Mouse (Mus musculus) R1 (cell line): ENCODE results near the gene S100a3.

ENCODE experiments used
- DNase-seq: peaks from one replicate; pipeline ENCODE4 v3.0.0-alpha.2; 2018; ENCODE audit warnings: low read depth, low spot score

The S100a3 gene

DNA sequence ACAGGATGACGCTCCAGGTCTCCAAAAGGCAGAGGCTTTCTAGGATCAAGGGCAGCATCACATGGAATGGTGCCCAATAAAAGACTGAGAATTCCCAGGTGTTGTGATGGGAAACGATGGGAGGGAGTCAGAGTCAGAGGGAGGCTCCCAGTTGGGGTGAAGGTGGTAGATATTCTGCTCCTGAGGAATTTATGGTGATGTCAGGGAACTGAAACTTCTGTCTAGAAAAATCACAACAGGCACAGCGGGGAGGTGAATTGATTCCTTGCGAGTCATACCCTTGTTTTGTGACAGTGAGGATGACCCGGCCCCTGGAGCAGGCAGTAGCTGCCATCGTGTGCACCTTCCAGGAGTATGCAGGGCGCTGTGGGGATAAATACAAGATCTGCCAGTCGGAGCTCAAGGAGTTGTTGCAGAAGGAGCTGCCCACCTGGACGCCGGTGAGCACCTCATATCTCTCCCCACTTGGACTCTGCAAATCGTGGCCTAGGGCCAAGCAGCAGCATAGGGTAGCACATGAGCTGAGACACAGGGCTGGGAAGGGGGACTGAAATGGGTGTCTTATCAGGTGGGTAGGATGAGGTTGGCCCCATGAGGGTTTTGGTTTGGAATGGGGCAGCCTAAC, 41.2 kb downstream of the S100a3 start, which contains the start of gene Gm42674:
Gm42674 (plus strand) TSS at position 419 of the 625 bp plus-strand sequence.
- no peak for DNase-seq

DNA sequence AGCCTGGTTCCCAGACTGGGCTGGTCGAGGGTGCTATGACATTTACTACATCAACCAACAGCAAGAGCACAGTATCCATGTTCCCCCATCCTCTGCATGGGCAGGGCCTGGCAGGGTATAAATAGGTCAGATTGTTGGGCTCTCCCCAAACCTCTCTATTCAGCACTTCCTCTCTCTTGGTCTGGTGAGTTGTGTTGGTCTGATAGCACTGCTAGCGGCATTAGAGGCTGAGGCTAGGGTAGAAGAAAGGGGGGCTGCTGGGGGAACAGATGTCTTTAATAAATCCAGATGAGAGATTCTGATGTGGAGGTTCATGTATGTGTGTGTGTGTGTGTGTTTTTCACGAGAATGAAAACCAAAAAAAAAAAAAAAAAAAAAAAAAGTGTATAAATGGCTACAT, 43.2 kb downstream of the S100a3 start, which contains the start of gene S100a4:
S100a4 (plus strand) TSS at position 149 of the 400 bp plus-strand sequence.
- DNase-seq, result no peak

DNA sequence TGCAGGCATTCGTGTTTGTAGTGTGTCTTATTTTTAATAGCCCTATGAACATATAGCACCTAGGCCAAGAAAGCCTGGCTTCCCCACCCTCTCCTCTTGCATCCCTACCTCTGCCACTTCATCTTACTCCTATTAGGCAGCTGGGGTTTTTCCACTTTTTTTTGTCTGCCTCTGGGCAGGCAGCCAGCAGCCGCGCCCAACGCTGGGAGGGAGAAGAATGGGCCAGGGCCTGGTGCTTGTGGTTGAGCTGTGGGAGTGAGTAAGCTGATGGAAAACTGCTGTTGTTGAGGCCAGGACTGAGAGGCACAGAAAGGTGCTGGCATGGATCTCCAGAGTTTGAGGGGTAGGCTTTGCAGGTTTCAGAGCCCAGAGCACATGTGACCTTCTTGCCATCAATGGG, 44.0 kb downstream of the S100a3 start:
- DNase-seq, result no peak

DNA sequence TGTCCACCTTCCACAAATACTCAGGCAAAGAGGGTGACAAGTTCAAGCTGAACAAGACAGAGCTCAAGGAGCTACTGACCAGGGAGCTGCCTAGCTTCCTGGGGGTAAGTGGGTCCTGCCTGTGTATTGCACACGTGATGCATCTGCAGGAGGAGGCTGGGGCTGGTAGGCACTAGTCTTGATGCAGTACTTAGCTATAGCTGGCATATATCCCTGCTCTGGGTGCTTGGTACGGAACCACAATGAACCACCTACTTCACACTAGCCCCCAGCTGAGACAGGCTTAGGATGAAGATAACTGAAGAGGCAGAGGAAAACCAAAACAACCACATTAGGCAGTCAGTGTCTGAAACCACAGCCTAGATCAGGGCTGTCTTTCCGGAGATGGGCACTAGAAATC, 44.7 kb downstream of the S100a3 start:
- DNase-seq, result no peak

DNA sequence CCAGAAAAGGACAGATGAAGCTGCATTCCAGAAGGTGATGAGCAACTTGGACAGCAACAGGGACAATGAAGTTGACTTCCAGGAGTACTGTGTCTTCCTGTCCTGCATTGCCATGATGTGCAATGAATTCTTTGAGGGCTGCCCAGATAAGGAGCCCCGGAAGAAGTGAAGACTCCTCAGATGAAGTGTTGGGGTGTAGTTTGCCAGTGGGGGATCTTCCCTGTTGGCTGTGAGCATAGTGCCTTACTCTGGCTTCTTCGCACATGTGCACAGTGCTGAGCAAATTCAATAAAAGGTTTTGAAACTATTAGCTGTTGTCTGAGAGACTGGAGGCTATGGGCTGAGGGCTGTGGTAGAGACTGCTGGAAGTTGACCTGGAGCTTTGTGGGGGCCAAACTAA, 45.4 kb downstream of the S100a3 start:
- no peak for DNase-seq

DNA sequence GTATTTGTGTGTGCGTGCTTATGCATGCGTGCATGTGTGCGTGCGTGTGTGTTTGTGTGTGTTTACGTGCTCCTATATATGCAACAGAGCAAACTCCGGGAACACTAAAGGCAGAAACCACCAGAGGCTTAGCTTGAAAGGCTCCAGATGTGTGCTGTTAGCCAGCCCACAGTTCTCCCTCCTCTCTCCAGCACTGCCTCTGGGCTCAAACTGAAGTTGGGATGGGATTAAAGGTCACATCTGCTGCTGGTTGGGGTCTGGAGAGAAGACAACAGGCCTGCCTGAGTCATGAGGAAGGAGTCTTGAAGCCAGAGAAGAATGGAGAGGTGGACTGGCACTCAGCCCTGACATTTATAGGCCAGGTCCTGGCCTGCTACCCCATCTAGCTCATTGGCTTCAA, 45.8 kb downstream of the S100a3 start:
- DNase-seq, result no peak

DNA sequence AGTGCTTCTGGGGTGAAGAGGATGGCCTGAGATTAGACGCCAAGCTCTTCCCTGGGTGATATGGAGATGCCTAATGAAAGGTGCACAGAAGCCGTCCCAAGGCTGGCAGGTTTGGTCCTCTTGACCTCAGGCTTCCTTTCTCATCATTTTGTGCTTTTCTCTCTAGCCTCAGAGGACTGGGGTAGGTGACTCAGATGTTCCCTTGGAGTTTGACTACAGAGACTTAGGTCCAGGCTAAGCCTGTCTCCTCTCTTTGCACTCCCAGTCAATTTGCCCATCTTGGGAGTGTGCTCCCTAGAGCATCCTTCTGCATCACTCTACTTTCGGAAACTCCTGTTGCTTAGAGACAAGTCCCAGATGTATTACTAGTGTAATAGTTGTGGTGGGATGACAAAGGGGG, 47.0 kb downstream of the S100a3 start:
- no peak for DNase-seq

DNA sequence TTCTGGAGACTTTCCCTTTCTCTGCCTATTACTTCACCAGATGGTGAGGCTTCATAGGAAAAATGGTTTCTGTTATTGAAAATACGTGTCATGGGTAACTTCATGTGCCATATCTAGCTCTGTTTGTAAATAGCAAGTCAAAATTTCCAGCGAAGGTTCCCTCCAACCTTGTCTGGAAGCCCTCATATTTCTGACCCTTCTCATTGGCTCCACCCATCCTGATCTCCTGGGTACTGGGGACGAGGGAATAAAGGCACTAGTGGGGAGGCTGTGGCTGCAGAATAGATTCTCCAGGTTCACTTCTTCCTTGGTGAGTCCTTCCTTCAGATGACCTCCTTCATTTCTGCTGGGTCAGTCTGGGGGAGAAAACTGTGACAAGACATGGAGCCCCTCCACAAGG, 47.8 kb downstream of the S100a3 start, which contains the start of gene S100a5:
S100a5 (plus strand) TSS at position 301 of the 400 bp plus-strand sequence.
- DNase-seq, result no peak

DNA sequence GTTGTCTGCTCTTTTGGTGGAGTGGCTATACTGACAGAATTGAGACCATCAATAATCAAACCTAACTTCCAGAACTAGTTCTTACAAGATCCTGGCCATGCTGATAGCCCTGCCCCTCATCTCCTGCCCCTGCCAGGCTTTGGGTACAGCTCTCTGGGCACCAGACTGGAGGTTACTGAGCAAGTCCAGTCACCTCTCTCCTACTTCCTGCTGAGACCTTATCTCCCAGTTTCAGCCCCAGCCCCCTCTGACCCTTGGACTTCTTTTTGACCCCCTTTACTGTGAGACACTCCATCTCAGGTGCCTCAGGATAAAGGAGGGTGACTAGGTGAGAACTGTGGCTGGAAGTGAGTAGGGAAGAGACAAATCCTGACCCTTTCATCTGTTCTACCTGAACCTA, 48.7 kb downstream of the S100a3 start:
- no peak for DNase-seq

DNA sequence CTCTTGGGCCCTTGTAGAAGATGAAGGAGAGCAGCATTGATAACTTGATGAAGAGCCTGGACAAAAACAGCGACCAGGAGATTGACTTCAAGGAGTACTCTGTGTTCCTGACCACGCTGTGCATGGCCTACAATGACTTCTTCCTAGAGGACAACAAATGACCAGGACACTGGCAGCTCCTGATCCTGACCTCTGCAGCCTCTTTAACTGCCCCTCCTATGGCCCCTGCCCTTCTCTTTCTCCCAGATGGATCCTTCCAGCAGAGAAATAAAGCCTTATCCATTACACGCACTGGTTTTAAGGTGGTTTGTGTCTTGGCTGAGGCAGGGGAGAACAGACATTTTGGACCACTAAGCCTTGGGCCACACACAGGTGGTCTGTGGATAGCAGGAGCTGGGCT, 51.1 kb downstream of the S100a3 start:
- no peak for DNase-seq

DNA sequence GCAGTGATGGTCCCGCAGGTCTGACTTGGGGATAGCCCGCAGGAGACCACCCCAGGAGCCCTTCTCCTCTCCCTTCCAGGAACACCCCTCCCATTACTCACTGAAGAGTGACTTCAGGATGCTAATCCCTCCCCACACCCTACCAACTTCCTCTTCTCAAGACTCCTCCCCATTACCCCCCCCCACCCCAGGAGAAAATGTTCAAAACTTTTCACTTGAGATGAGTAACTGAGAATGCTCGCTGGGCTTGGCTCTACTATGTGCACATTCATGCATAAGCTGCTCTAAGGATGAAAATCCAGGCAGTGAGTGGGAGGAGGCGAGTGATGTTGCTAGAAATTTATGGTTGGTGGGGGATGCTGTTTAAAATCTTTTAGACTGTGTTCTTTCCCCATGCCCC, 51.7 kb downstream of the S100a3 start:
- peak; percentile 41 for DNase-seq

DNA sequence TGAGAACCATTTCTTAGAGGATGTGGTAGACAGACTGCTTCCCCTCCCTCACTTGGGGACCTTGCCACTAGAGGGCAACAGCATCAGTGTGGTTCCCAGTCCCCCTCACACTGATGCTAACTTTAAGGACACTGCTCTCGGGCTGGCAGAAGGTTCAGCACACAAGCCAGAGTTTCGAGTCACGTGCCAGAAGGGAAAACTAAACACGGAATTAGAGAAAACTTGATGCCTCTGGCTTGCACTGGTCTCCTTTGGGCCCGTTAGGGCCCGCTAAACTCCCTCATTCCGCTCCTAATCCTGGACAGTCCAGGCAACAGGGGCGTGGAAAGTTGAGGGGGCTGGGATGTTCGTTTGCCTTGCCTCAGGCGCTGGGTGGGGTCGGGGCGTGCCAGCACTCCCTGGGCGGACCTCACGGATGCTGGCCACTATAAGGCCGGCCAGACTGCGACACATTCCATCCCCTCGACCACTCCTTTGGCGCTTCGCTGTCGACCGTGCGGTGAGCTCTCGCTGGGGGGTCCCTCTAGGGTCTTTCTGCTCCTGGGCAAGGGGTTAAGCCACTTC, 52.4 kb downstream of the S100a3 start, which contains the start of gene S100a6:
S100a6 (plus strand) TSS at position 155 of the 564 bp plus-strand sequence.
- DNase-seq, result peak; percentile 85

DNA sequence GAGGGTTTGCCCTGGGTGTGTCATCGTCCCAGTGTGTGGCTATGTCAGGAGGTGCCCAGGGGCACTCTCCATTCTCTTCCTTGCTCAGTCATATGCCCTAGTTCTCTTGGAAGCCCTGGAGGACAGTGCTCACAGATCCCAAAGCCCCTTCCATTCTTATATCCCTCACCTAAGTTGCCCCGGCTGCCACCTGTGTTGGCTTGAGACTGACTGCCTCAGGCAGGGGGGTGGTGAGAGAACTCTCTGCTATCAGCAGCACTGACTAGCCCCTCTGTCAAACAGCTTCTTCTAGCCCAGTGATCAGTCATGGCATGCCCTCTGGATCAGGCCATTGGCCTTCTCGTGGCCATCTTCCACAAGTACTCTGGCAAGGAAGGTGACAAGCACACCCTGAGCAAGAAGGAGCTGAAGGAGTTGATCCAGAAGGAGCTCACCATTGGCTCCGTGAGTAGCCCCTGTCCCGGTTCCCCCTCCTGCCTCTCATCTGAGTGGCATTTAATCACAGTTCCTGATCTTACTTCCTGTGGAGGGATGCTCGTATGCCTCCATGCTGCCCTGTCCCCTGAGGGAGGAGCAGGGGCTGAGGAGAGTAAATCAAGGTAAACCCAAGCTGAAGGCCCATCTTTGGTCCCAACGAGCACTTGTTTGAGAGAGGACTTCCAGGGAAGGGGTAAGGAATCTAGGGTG, 53.2 kb downstream of the S100a3 start:
- no peak for DNase-seq

DNA sequence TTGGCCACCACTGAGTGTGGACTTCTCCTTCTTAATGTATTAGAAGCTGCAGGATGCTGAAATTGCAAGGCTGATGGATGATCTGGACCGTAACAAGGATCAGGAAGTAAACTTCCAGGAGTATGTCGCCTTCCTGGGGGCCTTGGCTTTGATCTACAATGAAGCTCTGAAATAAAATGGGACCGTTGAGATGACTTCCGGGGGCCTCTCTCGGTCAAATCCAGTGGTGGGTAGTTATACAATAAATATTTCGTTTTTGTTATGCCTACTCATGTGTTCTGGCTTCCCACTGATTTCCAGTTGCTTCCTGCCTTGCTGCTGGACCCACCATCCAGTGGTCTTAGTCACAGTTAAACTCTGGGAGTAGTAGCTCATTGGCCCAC, 53.8 kb downstream of the S100a3 start:
- DNase-seq, result no peak

DNA sequence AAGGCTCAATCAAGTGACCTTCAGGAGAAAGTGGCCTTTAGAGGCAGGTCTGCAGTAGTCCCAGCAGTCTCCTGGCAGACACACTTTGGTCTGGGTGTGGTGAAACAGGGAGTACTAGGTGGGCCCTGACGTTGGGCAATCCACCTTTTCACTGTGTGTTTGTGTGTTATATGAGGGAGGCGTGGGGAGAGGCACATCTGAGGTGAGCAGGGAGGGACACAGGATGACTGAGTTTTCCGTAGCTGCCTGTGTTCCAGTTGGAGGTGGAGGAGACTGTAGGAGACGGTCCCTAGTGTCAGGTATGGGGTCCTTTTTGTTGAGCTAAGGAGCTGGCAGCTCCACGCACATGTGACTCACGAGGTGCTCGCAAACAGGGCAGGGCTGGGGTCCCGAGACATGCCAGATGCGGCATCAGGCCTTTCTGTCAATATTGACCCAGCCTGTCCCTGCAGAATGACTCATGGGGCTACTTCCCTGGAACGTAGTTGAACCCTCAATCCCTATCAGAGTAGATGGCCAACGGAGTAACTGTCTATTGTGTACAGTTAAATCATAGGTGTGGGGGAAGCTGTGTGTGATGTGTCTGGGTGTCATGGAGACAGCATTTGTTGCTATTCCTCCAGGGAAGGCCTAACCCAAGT, 54.4 kb downstream of the S100a3 start:
- no peak for DNase-seq

DNA sequence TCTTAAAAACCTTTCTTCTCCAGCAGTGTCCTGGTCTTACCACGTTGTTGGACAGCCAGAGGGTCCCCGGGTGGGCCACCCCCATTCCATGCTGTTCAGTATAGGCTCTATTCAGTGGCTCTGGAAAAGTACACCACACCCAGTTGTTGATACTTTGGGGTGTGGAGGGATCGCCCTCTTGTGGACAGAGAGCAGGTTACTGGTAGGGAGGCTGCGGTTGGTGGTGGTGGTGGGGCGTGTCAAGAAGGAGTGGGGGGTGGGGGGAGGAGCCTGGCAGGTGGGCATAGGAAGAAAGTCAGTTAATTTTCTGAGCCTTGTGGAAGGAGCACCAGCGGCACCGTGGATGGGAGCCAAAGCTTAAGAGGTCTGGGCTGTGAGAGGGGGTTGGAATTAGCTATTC, 55.0 kb downstream of the S100a3 start:
- peak; percentile 90 for DNase-seq

DNA sequence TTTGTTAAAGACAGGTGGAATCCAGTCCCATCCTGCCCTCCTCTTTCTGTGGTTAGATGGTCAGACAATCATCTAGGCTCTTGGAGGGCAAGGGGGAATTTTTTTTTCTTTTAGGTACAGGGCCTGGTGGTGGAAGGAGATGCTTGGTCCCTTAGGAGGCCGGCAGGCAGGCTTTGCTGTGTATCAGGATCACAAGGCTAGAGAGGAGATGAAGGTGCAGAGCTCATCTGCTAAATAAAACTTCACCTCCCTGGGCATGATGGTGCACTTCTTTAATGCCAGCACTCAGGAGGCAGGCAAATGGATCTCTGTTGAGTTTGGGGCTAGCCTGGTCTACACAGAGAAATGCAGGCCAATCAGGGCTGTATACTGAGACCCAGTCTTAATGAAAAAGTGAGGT, 55.5 kb downstream of the S100a3 start:
- no peak for DNase-seq

DNA sequence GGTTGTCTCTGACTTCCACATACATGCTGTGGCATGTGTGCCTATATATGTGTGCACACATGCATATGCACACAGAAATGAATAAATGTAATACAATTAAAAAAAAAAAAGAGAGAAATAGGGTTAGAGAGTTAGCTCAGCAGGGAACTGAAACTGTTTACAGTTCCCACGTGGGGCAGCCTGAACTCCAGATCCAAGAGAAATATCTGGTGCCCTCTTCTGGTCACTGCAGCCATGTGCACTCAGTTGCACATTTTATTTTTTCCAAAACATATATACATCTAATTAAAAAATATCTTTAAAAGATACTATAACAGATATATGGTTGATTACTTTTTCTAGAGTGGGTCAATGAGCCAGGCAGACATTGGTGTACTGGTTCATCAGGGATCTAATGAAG, 57.2 kb downstream of the S100a3 start:
- DNase-seq, result peak; percentile 54

DNA sequence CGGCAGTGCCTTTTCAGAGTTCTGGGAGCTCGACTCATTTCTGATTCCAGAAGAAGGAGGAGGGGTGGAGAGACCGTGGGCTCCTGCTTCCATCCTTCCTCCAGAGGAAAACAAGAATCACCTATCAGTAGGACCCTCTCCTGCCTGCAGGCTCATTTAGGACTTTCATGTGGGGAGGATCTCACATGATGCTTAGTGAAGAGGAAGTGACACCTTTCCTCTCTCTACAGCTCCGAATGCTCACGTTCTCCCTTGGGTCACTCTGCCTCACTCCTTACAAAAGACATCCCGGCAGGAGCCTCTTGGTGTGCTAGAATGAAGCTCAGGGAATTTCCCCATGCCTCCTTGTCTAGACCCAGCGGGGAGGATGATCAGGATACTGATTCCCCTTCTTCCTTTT, 61.2 kb downstream of the S100a3 start:
- no peak for DNase-seq

DNA sequence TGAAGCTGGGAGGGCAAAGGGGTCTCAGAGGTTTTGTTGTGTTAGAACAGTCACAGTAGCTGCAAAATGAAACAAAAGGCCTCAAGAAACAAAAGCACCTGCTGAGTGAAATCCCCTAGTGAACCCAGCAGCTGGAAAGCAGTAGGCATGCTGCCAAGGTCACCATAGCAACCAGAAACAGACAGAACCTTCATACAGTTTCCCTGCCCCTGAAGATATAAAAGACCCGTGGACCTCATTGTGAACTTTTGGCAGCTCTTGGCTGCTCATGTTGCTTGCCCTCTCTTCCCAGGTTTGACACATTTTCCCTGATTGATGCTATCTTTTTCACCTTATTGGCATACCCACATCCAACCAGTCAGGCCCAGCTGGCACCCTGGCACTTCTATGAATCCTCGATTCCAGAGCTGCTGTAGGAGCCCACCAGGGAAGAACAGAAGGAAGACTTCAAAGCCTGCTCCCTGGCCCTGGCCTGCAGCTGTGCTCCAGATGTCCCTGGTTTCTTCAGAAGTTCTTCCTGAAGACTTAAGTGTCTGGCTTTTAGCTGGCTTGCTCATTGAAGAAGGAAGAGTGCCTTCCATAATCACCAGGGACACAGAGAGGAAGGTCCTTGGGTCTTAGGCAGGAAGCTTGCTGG, 63.2 kb downstream of the S100a3 start:
- peak; percentile 70 for DNase-seq

DNA sequence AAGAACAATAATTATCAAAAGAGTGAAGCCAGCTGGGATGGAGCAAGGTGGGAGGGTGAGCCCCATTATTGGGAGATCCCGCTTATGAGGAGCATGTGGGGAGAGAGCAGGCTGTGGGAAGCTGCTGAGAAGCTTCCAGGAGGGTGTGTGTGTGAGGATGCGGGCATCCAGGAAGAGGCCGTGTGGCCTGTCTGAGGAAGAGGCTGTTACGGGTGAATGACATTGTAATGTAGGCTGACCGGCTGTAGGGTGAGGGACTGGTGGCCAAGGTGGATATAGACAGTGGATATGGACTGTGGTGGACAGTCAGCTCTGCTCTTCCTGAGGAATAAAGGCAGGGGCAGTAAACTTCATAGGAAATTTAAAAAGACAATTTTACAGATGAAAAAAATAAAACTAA, 65.1 kb downstream of the S100a3 start:
- no peak for DNase-seq
